Comparison of ENCODE assay signal across 8 mouse cellular contexts in the genomic region with DNA sequence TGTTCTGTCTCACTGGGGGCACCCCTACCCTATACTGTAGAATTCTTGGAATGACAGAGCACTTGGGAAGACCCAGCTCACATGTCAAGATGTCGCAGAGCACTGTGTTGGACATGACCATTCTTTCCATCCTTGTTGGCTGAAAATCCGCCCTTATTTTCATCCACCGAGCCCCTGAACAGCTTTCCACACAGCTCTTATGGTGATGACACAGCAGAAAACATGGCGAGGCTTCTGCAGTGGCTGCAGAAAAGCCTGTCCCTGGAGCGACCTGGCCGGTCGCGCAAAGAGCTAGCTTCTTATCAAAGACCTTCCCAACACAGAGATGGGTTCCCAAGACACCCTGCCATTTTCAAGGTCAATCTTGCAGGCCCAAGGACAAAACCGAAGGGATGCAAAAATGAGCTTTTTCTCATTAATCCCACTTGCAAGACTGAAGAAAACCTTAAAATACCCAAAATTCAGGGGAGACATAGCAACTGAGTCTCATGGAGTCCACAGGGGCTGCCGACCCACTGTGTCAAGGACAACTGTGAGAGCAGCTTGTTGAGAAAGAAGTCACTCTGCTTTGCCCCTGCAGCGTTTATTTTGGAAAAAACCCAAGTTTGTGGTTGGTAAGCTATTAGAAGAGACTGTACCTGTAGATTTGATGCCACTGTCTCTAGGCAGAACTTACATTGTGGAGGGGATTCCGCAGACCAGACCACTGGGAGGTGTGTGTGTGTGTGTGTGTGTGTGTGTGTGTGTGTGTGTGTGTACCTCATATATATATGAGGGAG. TPM values are rescaled to one million over a fixed set of nuclear protein-coding genes. Genes with fewer than 3 reads are reported as not detected.
DNase-seq lines count a peak whose midpoint lies in the region; ATAC-seq and TF ChIP-seq lines count a peak whose summit lies in the region.

No protein-coding gene starts in this region.

- TF ChIP-seq EP300 in ES-Bruce4 (IDR thresholded peaks at IDR 0.05; ENCODE audit: insufficient read depth, low read depth, low read length), result no peak
- no peak for TF ChIP-seq EP300 in heart, postnatal 0 days (IDR thresholded peaks at IDR 0.05; ENCODE audit: low read depth)
- no peak for TF ChIP-seq EP300 in liver, embryonic 14.5 days (IDR thresholded peaks at IDR 0.05; ENCODE audit: low read depth)

- H3K36me3 ChIP-seq in ES-Bruce4 (ENCODE audit: control insufficient read depth, insufficient read depth, low read length, poor library complexity, severe bottlenecking), result peaks cover 4% of the 10 kb centered on the region; the same call in 1 of the 2 replicates
- H3K36me3 ChIP-seq in heart, postnatal 0 days (replicated peaks; ENCODE audit: control insufficient read depth, insufficient read depth, low read length), result no peaks in the 10 kb centered on the region
- H3K36me3 ChIP-seq in liver, embryonic 14.5 days (replicated peaks; ENCODE audit: control insufficient read depth, insufficient read depth, low read depth), result no peaks in the 10 kb centered on the region

- no peaks in the 10 kb centered on the region for H3K9me3 ChIP-seq in ES-Bruce4 (replicated peaks; ENCODE audit: control insufficient read depth, insufficient read depth, low read length, poor library complexity, severe bottlenecking)
- no peaks in the 10 kb centered on the region for H3K9me3 ChIP-seq in heart, postnatal 0 days (replicated peaks; ENCODE audit: control insufficient read depth, low read length)
- no peaks in the 10 kb centered on the region for H3K9me3 ChIP-seq in liver, embryonic 14.5 days (ENCODE audit: control insufficient read depth, low read length)

- 34% methylated on average over 12 of the region's 12 CpGs for WGBS in heart, postnatal 0 days
- WGBS in liver, embryonic 14.5 days (ENCODE audit: insufficient replicate concordance), result 28% methylated on average over 12 of the region's 12 CpGs

- H3K9ac ChIP-seq in ES-Bruce4 (ENCODE audit: low read depth, poor library complexity, severe bottlenecking), result peak overlapping the region; percentile 87
- peak overlapping the region; percentile 91; the same call in 1 of the 2 replicates for H3K9ac ChIP-seq in heart, postnatal 0 days (replicated peaks; ENCODE audit: low read depth, low read length)
- H3K9ac ChIP-seq in liver, embryonic 14.5 days (replicated peaks), result no peak overlapping the region

- H3K4me3 ChIP-seq in ES-Bruce4 (ENCODE audit: low read depth, low read length), result peak overlapping the region; percentile 83
- peak overlapping the region; percentile 67 for H3K4me3 ChIP-seq in heart, postnatal 0 days (ENCODE audit: low read depth, low read length)
- H3K4me3 ChIP-seq in liver, embryonic 14.5 days (ENCODE audit: insufficient read depth in 1 of 2, low read depth in 2 of 2, low read length in 2 of 2), result no peak overlapping the region; a peak in 1 of 4 replicates

- peak; percentile 12 to 29 for DNase-seq in cerebellum, postnatal 25 days
- DNase-seq in cerebellum, postnatal 36 days, result no peak
- DNase-seq in heart, postnatal 0 days (ENCODE audit: low spot score), result no peak
- no peak for DNase-seq in liver, embryonic 14.5 days (ENCODE audit: low read depth in 3 of 3, low spot score in 3 of 3)
- no peak for DNase-seq in right cerebral cortex, postnatal 14 days
- DNase-seq in right cerebral cortex, postnatal 36 days (ENCODE audit: low spot score in 2 of 2), result no peak

- no peak for TF ChIP-seq CTCF in ES-Bruce4 (IDR thresholded peaks at IDR 0.05; ENCODE audit: low read depth, low read length)
- no peak for TF ChIP-seq CTCF in heart, postnatal 0 days (IDR thresholded peaks at IDR 0.05; ENCODE audit: low read depth)
- TF ChIP-seq CTCF in liver, embryonic 14.5 days (IDR thresholded peaks at IDR 0.05; ENCODE audit: low read depth), result no peak

- peaks cover 6% of the 10 kb centered on the region for H3K4me1 ChIP-seq in ES-Bruce4 (ENCODE audit: control insufficient read depth, insufficient read depth, low read length)
- peaks cover 7% of the 10 kb centered on the region for H3K4me1 ChIP-seq in heart, postnatal 0 days (ENCODE audit: control insufficient read depth, insufficient read depth)
- no peaks in the 10 kb centered on the region for H3K4me1 ChIP-seq in liver, embryonic 14.5 days (replicated peaks; ENCODE audit: control insufficient read depth in 2 of 2, insufficient read depth in 2 of 2, low read length in 1 of 2)

- H3K4me2 ChIP-seq in heart, postnatal 0 days (ENCODE audit: low read depth, low read length), result peak overlapping the region; percentile 71
- peak overlapping the region; percentile 23; the same call in 1 of the 2 replicates for H3K4me2 ChIP-seq in liver, embryonic 14.5 days (ENCODE audit: low read depth)

- no peak for TF ChIP-seq POLR2A in ES-Bruce4 (IDR thresholded peaks at IDR 0.05; ENCODE audit: insufficient read depth, low read length)

- no peaks in the 10 kb centered on the region for H3K27me3 ChIP-seq in ES-Bruce4 (ENCODE audit: control insufficient read depth, insufficient read depth, low read length, poor library complexity, severe bottlenecking)
- no peaks in the 10 kb centered on the region for H3K27me3 ChIP-seq in heart, postnatal 0 days (ENCODE audit: control insufficient read depth, insufficient read depth, low read length)
- H3K27me3 ChIP-seq in liver, embryonic 14.5 days (ENCODE audit: control insufficient read depth, insufficient read depth, low read length), result peaks cover 33% of the 10 kb centered on the region

- H3K27ac ChIP-seq in ES-Bruce4 (ENCODE audit: insufficient read depth, low read length), result no peak overlapping the region
- H3K27ac ChIP-seq in heart, postnatal 0 days (ENCODE audit: low read depth), result peak overlapping the region; percentile 97
- no peak overlapping the region for H3K27ac ChIP-seq in liver, embryonic 14.5 days

- no peak for ATAC-seq in heart, postnatal 0 days (ENCODE audit: insufficient read depth, low read depth)
- ATAC-seq in liver, embryonic 14.5 days (ENCODE audit: insufficient read depth), result no peak
- no peak for ATAC-seq in frontal cortex, adult (ENCODE audit: low TSS enrichment)

RNA-seq across cellular contexts. Expression of gene Atp1b1, which starts 1.2 kb away (rescaled TPM):
- 116 TPM in 2 replicates for polyA plus RNA-seq in ES-Bruce4 (2011; ENCODE audit: insufficient read depth, insufficient read length, low read depth, missing spikeins)
- total RNA-seq in heart, postnatal 0 days (2014; rRNA removed; ENCODE audit: low replicate concordance), result 149 and 175 TPM in 2 replicates
- 308 TPM in 2 replicates for polyA plus RNA-seq in heart, postnatal 0 days (2015; fragmentation: Nextera tagmentation; extraction: Ambion mirVana)
- polyA plus RNA-seq in liver, embryonic 14.5 days (2012; rRNA removed), result 6.6 and 7.9 TPM in 2 replicates
- 6.5 and 7.6 TPM in 2 replicates for polyA plus RNA-seq in liver, embryonic 14.5 days (2014; fragmentation: Nextera tagmentation; extraction: Ambion mirVana)

Comparison
In these comparisons a context has a peak if more than half of its experiments do, and no peak if none do; other contexts are left out.
1. DNase-seq: peak in cerebellum, postnatal 25 days (2 of 2); none in cerebellum, postnatal 36 days (0 of 2), heart, postnatal 0 days (single experiment), liver, embryonic 14.5 days (0 of 3), right cerebral cortex, postnatal 14 days (single experiment) and right cerebral cortex, postnatal 36 days (0 of 2).
2. H3K4me3 ChIP-seq: peak in ES-Bruce4 (single experiment) and heart, postnatal 0 days (single experiment); none in liver, embryonic 14.5 days (0 of 2).
3. RNA of gene Atp1b1, which starts 1.2 kb away (polyA plus RNA-seq): 308 TPM in heart, postnatal 0 days and 116 TPM in ES-Bruce4; 6.5 to 7.9 TPM in liver, embryonic 14.5 days; every median in the first group is over 10 times any median in the second.